Mouse (Mus musculus) left cerebral cortex, postnatal 14 days (tissue): ENCODE results near the gene Nfia. TPM values are rescaled to one million over a fixed set of nuclear protein-coding genes. Genes with fewer than 3 reads are reported as not detected.

Experiments used
- DNase-seq, 2 experiments: peaks; one replicate each; pipeline ENCODE4 v3.0.0; 2021 to 2022; ENCODE audit warnings: low spot score in 2 of 2, mixed read lengths in 1 of 2
- intact Hi-C: fragments of 180-260 bp; cut with DNase I; formaldehyde crosslinking; loops from one replicate; pipeline ENCODE4 v1.15.1; 2025
- total RNA-seq, 2 experiments: library from RNA; stranded (reverse); gene quantifications; 2 replicates each; pipeline ENCODE4 v1.2.3; 2021

The Nfia gene
- total RNA-seq, 2 experiments from 2014 or later: 67.1 to 75.4 TPM

GRCm38 (mm10) chr4:98115401-98115800, 342.9 kb downstream of the Nfia start:
- DNase-seq: no peak
- intact Hi-C loops: no loop called here

GRCm38 (mm10) chr4:98116046-98116445, 343.5 kb downstream of the Nfia start:
- DNase-seq: no peak
- intact Hi-C loops: no loop called here

- no peak for DNase-seq
- intact Hi-C loops: no loop called here
These were observed 345.6 kb downstream of the Nfia start for GRCm38 (mm10) chr4:98118126-98118525.

GRCm38 (mm10) chr4:98118761-98119675, 346.5 kb downstream of the Nfia start:
- no peak for DNase-seq
- intact Hi-C loops: no loop called here

DNA sequence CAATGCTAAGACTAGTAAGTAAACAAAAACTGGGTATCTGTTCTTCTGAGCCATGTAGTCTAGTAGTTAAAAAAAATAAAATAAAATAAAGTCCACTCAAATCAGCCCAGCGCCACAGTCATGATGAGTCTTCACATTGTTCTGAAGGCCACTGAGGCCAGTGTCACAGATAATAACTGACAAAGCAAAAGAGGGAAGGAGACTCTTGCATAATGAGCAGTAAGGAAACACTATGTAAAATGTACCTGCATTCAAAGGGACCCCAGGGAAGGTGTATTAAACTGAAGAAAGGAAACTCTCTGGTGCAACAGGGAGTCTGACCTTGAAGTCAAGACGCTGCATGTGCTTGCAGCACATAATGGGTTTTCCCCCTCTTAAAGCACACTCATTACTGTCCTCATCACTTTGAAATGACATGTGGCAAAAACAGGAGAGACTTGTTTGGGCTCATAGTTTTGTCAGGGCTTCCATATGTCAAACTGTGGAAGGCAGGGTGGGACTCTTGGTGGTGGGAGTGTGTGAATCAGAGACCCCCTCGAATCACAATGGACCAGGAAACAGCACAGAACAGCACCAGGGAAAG, 347.5 kb downstream of the Nfia start:
- DNase-seq: no peak
- intact Hi-C loops: no loop called here

DNA sequence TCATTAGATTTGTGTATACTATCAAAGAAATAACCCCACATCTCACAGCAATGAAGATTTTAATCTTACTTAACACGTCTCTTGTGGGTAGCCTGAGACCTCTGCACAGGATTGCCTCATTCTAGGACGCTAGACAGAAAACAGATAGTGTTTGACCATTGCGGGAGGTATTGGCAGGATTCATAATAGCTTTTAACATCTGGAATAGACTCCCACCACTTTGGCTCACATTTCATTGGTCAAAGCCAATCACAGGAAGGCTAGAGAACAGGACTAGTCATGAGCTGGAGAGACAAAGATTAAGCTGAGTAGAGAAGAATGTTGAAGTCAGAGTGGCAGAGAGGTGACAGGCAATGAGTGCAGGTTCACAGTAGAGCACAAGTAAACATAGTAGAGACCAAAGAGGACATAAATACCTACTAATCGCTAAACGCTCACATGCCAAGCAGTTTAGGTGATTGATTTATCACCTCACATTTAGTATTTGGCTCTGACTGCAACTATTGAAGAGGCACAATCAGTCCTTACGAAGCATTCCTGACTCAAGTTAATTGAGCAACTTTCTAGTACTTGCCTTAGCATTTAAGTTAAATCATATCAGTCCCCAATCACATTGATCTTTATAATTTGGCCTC, 348.3 kb downstream of the Nfia start:
- intact Hi-C loops: no loop called here
- no peak for DNase-seq

DNA sequence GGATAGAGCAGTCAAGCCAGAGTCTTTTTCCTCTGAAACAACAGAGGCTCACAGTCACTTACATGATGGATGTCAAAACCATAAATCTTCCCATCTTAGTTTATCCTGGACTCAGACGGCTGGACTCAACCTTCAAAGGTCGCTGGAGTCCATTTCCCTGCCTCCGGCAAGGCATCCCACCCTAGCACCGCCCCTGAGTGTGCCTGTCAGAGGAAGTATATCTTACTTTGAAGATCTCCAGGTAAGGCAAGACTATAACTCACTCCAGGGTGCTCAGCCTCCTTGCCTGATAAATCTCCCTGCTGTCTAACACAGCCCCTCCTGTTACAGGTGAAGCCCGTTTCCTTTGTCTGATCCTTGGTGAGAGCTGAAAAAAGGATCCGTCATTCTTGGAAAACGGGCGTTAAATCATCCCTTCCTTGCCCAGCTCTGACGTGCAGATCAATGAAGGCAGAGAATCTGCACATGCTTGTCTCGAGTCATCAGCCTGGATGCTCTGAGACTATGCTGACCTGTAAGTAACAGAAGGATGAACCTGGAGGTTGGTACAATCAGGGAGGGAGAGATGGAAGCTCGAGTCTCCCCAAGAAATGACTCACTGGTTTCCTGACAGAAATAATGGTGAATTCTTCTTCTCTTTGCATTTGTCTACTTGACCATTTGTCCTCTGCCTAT, 353.6 kb downstream of the Nfia start:
- intact Hi-C loops: no loop called here
- no peak for DNase-seq

DNA sequence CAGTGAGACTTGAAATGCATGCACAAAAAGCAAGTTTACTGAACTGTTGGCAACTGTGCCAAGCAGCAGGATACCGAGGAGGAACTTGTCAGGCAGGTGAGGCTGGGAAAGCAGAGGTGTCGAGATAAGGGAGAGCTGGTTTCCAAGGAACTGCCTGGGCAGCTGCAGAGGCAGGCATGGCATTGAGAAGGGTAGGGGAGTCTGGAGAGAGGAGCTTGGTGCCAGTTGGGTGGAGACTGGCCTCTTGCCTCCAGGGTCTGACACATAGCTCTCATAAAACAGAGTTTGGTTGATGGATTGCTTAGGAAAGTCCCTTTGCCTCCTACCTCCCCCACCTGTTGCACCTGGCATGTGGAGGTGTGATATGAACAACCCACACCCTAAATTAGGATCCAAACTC, 358.3 kb downstream of the Nfia start:
- intact Hi-C loops: no loop called here
- no peak for DNase-seq

GRCm38 (mm10) chr4:98134027-98134426, 361.5 kb downstream of the Nfia start:
- intact Hi-C loops: no loop called here
- no peak for DNase-seq

GRCm38 (mm10) chr4:98136072-98136471, 363.5 kb downstream of the Nfia start:
- intact Hi-C loops: no loop called here
- DNase-seq: no peak

GRCm38 (mm10) chr4:98142879-98143436, 370.4 kb downstream of the Nfia start:
- intact Hi-C loops: no loop called here
- DNase-seq: no peak

GRCm38 (mm10) chr4:98150576-98150975, 378.0 kb downstream of the Nfia start:
- no peak for DNase-seq
- intact Hi-C loops: no loop called here

DNA sequence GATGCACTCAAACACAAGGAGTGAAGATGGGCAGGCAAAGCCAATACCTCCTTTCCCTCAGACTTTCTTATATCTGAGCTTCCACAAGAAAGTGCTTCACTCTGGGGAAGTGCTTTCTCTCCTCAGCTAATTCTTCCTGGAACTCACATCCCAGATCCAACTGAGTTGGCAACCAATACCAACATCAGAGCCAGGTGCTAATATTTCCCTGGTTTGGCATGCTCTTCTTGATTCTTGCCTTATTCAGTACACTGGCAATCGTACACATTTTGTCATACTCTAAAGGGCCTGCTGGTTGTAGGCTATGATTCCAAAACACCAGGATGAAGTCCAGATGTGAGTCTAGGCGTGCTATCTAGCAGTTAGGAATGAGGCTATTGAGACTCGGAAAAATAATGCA, 385.4 kb downstream of the Nfia start:
- intact Hi-C loops: no loop called here
- no peak for DNase-seq

DNA sequence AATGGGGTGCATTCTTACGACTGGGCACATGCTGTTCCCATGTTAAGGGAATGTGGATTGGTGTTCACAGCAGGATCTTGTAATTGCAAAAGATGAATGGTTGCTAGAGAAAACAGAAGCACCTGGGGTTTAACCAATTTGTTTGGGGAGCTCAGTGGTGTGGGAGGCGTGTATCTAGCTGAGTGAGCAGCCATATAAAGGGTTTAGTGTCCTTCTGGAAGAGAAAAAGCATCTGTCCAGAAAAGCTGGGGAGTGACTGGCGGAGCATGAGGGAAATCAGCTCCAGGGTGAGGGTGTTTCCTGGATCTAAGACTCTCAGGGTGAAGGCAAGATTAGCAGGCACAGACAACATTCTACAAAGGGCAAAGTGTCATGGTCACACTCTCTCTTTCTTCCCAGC, 393.8 kb downstream of the Nfia start:
- intact Hi-C loops: no loop called here
- DNase-seq: no peak

Other genes starting within 250 kb of the Nfia start
- 1 to 10 TPM; 6.6 to 6.9 TPM for gene E130114P18Rik, start 5.3 kb downstream of the Nfia start, total RNA-seq